ENCODE assay signal across 1 mouse cellular context in the genomic region with DNA sequence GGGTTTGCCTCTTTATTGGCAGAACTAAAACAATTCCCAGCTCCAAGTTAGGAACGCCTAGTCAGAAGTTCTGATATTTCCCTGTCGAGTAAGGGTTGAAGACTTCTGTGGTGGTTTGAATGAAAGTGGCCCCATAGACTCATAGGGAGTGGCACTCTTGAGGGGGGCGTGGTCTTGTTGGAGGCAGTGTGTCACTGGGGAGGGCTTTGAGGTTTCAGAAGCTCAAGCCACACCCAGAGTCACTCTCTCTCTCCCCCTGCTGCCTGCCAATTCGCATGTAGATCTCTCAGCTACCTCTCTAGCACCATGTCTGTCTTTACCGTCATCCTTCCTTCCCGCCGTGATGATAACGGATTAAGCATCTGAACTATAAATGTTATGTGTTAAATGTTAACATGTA.
TF ChIP-seq lines count a peak whose summit lies in the region.

No protein-coding gene starts in this region.

TF ChIP-seq in MEL, 35 proteins besides CTCF, POLR2A, EP300 and RAD21 (continued from another document):
- TF ChIP-seq MEF2A (IDR thresholded peaks at IDR 0.05; ENCODE audit: extremely low read depth, insufficient replicate concordance, low read depth, low read length, poor library complexity, severe bottlenecking): no peak
- no peak for TF ChIP-seq NELFE (IDR thresholded peaks at IDR 0.05; ENCODE audit: low read depth, low read length)
